Mouse (Mus musculus): ENCODE data around the gene 1700025G04Rik.
A peak's percentile ranks its signal among the peaks of the same experiment; 100 is the strongest.

The 1700025G04Rik gene

GRCm38 (mm10) chr1:152090018-152090553, at the start of gene 1700025G04Rik:
Gene 1700025G04Rik, minus strand, starts transcription at chr1:152090125.
- peak; percentile 87 for DNase-seq

- no peak for DNase-seq
Measured at GRCm38 (mm10) chr1:152139496-152139895, 49.6 kb upstream of the 1700025G04Rik start.

- peak; percentile 55 for DNase-seq
Measured at GRCm38 (mm10) chr1:152130029-152130727, 40.3 kb upstream of the 1700025G04Rik start.

GRCm38 (mm10) chr1:152125451-152125850, 35.5 kb upstream of the 1700025G04Rik start:
- no peak for DNase-seq

- DNase-seq = no peak
Measured at GRCm38 (mm10) chr1:152110123-152110522, 20.2 kb upstream of the 1700025G04Rik start.

GRCm38 (mm10) chr1:152106136-152106535, 16.2 kb upstream of the 1700025G04Rik start:
- DNase-seq = no peak

- no peak for DNase-seq
Measured at GRCm38 (mm10) chr1:152105246-152105645, 15.3 kb upstream of the 1700025G04Rik start.

GRCm38 (mm10) chr1:152101746-152102145, 11.8 kb upstream of the 1700025G04Rik start:
- no peak for DNase-seq

GRCm38 (mm10) chr1:152096045-152096444, 6.1 kb upstream of the 1700025G04Rik start:
- DNase-seq = no peak

- peak; percentile 77 for DNase-seq
Measured at GRCm38 (mm10) chr1:152090564-152091545, 930 bp upstream of the 1700025G04Rik start.

GRCm38 (mm10) chr1:152089526-152089925, 399 bp downstream of the 1700025G04Rik start:
- no peak for DNase-seq

- peak; percentile 75 for DNase-seq
Measured at GRCm38 (mm10) chr1:152088791-152089401, 1.0 kb downstream of the 1700025G04Rik start.

- peak; percentile 33 for DNase-seq
Measured at GRCm38 (mm10) chr1:152088030-152088429, 1.9 kb downstream of the 1700025G04Rik start.

GRCm38 (mm10) chr1:152086951-152087350, 3.0 kb downstream of the 1700025G04Rik start:
- peak; percentile 46 for DNase-seq

GRCm38 (mm10) chr1:152085561-152085960, 4.4 kb downstream of the 1700025G04Rik start:
- DNase-seq = peak; percentile 49

- peak; percentile 89 for DNase-seq
Measured at GRCm38 (mm10) chr1:152084638-152085345, 5.1 kb downstream of the 1700025G04Rik start.

- DNase-seq = peak; percentile 38
Measured at GRCm38 (mm10) chr1:152081954-152082711, 7.8 kb downstream of the 1700025G04Rik start.

GRCm38 (mm10) chr1:152081121-152081520, 8.8 kb downstream of the 1700025G04Rik start:
- peak; percentile 13 for DNase-seq

GRCm38 (mm10) chr1:152080244-152080643, 9.7 kb downstream of the 1700025G04Rik start:
- DNase-seq = peak; percentile 5

GRCm38 (mm10) chr1:152077171-152077715, 12.7 kb downstream of the 1700025G04Rik start:
- no peak for DNase-seq
